22 mouse cellular contexts compared by ENCODE assay signal in genomic region chr3:90378496-90378895, GRCm38 (mm10).
"Had no signal": no experiment of that assay in that cellular context is flagged by ENCODE, and none has a peak within 500 bp of the region (broad histone marks: within the 10 kb centered on the region; RNA-seq: fewer than 3 reads in every experiment).

No protein-coding gene starts in this region.

- H3K9me3 ChIP-seq: limb, embryonic 12.5 days; limb, embryonic 15.5 days; liver, embryonic 12.5 days; liver, embryonic 15.5 days; midbrain, embryonic 12.5 days; midbrain, embryonic 15.5 days; neural tube, embryonic 13.5 days; stomach, embryonic 15.5 days had no signal

- H3K9ac ChIP-seq: limb, embryonic 12.5 days; limb, embryonic 15.5 days; liver, embryonic 12.5 days; liver, embryonic 15.5 days; midbrain, embryonic 12.5 days; midbrain, embryonic 15.5 days; neural tube, embryonic 13.5 days; stomach, embryonic 15.5 days had no signal

- DNase-seq: kidney, adult 18-20 months; kidney, postnatal 4 days; left cerebral cortex, postnatal 4 days; lung, adult 2 months; lung, postnatal 14 days; lung, postnatal 4 days; retina, postnatal 1 day; right cerebral cortex, postnatal 25 days; spleen, adult 18-20 months; thymus, adult 18-20 months; thymus, postnatal 36 days had no signal

- H3K4me2 ChIP-seq: limb, embryonic 12.5 days; limb, embryonic 15.5 days; liver, embryonic 12.5 days; liver, embryonic 15.5 days; midbrain, embryonic 12.5 days; midbrain, embryonic 15.5 days; neural tube, embryonic 13.5 days; stomach, embryonic 15.5 days had no signal

- H3K4me1 ChIP-seq: limb, embryonic 12.5 days; limb, embryonic 15.5 days; midbrain, embryonic 15.5 days; stomach, embryonic 15.5 days had no signal

- H3K4me3 ChIP-seq: limb, embryonic 12.5 days; limb, embryonic 15.5 days; liver, embryonic 12.5 days; liver, embryonic 15.5 days; midbrain, embryonic 12.5 days; midbrain, embryonic 15.5 days; myocyte; neural tube, embryonic 13.5 days; stomach, embryonic 15.5 days had no signal

- ATAC-seq: intestine, embryonic 16.5 days; liver, embryonic 12.5 days; midbrain, embryonic 15.5 days had no signal

- H3K36me3 ChIP-seq: limb, embryonic 12.5 days; limb, embryonic 15.5 days; liver, embryonic 12.5 days; liver, embryonic 15.5 days; midbrain, embryonic 12.5 days; midbrain, embryonic 15.5 days; neural tube, embryonic 13.5 days; stomach, embryonic 15.5 days had no signal

- H3K27me3 ChIP-seq: limb, embryonic 12.5 days; limb, embryonic 15.5 days; liver, embryonic 12.5 days; liver, embryonic 15.5 days; midbrain, embryonic 12.5 days; midbrain, embryonic 15.5 days; neural tube, embryonic 13.5 days; stomach, embryonic 15.5 days had no signal

- H3K27ac ChIP-seq: kidney, postnatal 0 days; limb, embryonic 12.5 days; limb, embryonic 15.5 days; liver, embryonic 12.5 days; liver, embryonic 15.5 days; midbrain, embryonic 12.5 days; midbrain, embryonic 15.5 days; neural tube, embryonic 13.5 days; stomach, embryonic 15.5 days had no signal
